Mouse (Mus musculus): ENCODE measurements around the gene Epb42. TPM values are rescaled to one million over a fixed set of nuclear protein-coding genes. Genes with fewer than 3 reads are reported as not detected.

Epb42 gene
- 136 and 159 TPM in 2 replicates for polyA plus RNA-seq (2015; fragmentation: Nextera tagmentation; extraction: Ambion mirVana)

GRCm38 (mm10) chr2:121036733-121037341, at the start of gene Epb42:
Gene Epb42, minus strand, starts transcription at chr2:121037072.
- Histone ChIP-seq H3K4me1 (replicated peaks) (peaks cover 53% of the 10 kb centered on the region), H3K4me3 (replicated peaks) (peak within 1 kb of the TSS; percentile 77), H3K27me3 (no peaks in the 10 kb centered on the region), H3K27ac (peak within 1 kb of the TSS; percentile 100), H3K9me3 (replicated peaks) (no peaks in the 10 kb centered on the region), H3K9ac (peak within 1 kb of the TSS; percentile 91), H3K36me3 (peaks cover 39% of the 10 kb centered on the region), H3K4me2 (peak within 1 kb of the TSS; percentile 76)
- WGBS (ENCODE audit: insufficient replicate concordance) = 6% methylated on average over 5 of the region's 5 CpGs
- DNase-seq = peak; percentile 88
- peak; percentile 99 for ATAC-seq (ENCODE audit: low read depth)

GRCm38 (mm10) chr2:121085480-121086185, 48.8 kb upstream of the Epb42 start, which contains the start of gene Tgm5:
Gene Tgm5, minus strand, starts transcription at chr2:121085841.
- H3K9me3 ChIP-seq (replicated peaks) = no peaks in the 10 kb centered on the region
- 26% methylated on average over 6 of the region's 6 CpGs for WGBS (ENCODE audit: insufficient replicate concordance)
- H3K27ac ChIP-seq = no peak within 1 kb of the TSS
- H3K4me2 ChIP-seq = no peak within 1 kb of the TSS
- ATAC-seq (ENCODE audit: low read depth) (no peak), DNase-seq (no peak)
- no peaks in the 10 kb centered on the region for H3K27me3 ChIP-seq
- no peaks in the 10 kb centered on the region for H3K36me3 ChIP-seq
- H3K4me1 ChIP-seq (replicated peaks) = no peaks in the 10 kb centered on the region
- H3K9ac ChIP-seq = no peak within 1 kb of the TSS
- no peak within 1 kb of the TSS for H3K4me3 ChIP-seq (replicated peaks)

- no peaks in the 10 kb centered on the region for H3K9me3 ChIP-seq (replicated peaks)
- H3K36me3 ChIP-seq = no peaks in the 10 kb centered on the region
- H3K4me1 ChIP-seq (replicated peaks) = no peaks in the 10 kb centered on the region
- DNase-seq (no peak), ATAC-seq (ENCODE audit: low read depth) (no peak)
- 0 out of 2 replicates have a peak, but pooled peaks cover 3% of the 10 kb centered on the region for H3K27me3 ChIP-seq
- 28% methylated on average over 1 of the region's 1 CpGs for WGBS (ENCODE audit: insufficient replicate concordance)
- no peak overlapping the region for H3K4me3 ChIP-seq (replicated peaks)
- no peak overlapping the region for H3K9ac ChIP-seq
- H3K27ac ChIP-seq = no peak overlapping the region
- no peak overlapping the region for H3K4me2 ChIP-seq
These were observed 45.8 kb upstream of the Epb42 start for GRCm38 (mm10) chr2:121082626-121083025.

- Histone ChIP-seq H3K27ac (no peak overlapping the region), H3K4me2 (no peak overlapping the region), H3K27me3 (no peaks in the 10 kb centered on the region), H3K4me1 (replicated peaks) (no peaks in the 10 kb centered on the region), H3K4me3 (replicated peaks) (no peak overlapping the region), H3K9ac (no peak overlapping the region), H3K9me3 (replicated peaks) (no peaks in the 10 kb centered on the region), H3K36me3 (no peaks in the 10 kb centered on the region)
- ATAC-seq (ENCODE audit: low read depth) (no peak), DNase-seq (no peak)
- 45% methylated on average over 7 of the region's 7 CpGs for WGBS (ENCODE audit: insufficient replicate concordance)
These were observed 37.9 kb upstream of the Epb42 start for GRCm38 (mm10) chr2:121074747-121075146.

GRCm38 (mm10) chr2:121071871-121072270, 35.0 kb upstream of the Epb42 start:
- no peaks in the 10 kb centered on the region for H3K36me3 ChIP-seq
- H3K27me3 ChIP-seq = 0 out of 2 replicates have a peak, but pooled peaks cover 4% of the 10 kb centered on the region
- ATAC-seq (ENCODE audit: low read depth) (no peak), DNase-seq (peak; percentile 42)
- H3K9me3 ChIP-seq (replicated peaks) = no peaks in the 10 kb centered on the region
- no peaks in the 10 kb centered on the region for H3K4me1 ChIP-seq (replicated peaks)
- no peak overlapping the region for H3K4me2 ChIP-seq
- H3K4me3 ChIP-seq (replicated peaks) = no peak overlapping the region
- WGBS (ENCODE audit: insufficient replicate concordance) = 67% methylated on average over 6 of the region's 6 CpGs
- no peak overlapping the region for H3K27ac ChIP-seq
- H3K9ac ChIP-seq = no peak overlapping the region

GRCm38 (mm10) chr2:121069506-121069905, 32.6 kb upstream of the Epb42 start:
- H3K9ac ChIP-seq = no peak overlapping the region
- no peak overlapping the region for H3K4me3 ChIP-seq (replicated peaks)
- no peaks in the 10 kb centered on the region for H3K4me1 ChIP-seq (replicated peaks)
- H3K4me2 ChIP-seq = no peak overlapping the region
- H3K9me3 ChIP-seq (replicated peaks) = no peaks in the 10 kb centered on the region
- DNase-seq (no peak), ATAC-seq (ENCODE audit: low read depth) (no peak)
- H3K27me3 ChIP-seq = 0 out of 2 replicates have a peak, but pooled peaks cover 4% of the 10 kb centered on the region
- H3K27ac ChIP-seq = no peak overlapping the region
- no peaks in the 10 kb centered on the region for H3K36me3 ChIP-seq
- WGBS (ENCODE audit: insufficient replicate concordance) = 66% methylated on average over 6 of the region's 6 CpGs

- Histone ChIP-seq H3K27ac (no peak overlapping the region), H3K36me3 (no peaks in the 10 kb centered on the region), H3K27me3 (peaks cover 6% of the 10 kb centered on the region; the same call in 1 of the 2 replicates), H3K4me2 (no peak overlapping the region), H3K4me3 (replicated peaks) (no peak overlapping the region), H3K4me1 (replicated peaks) (no peaks in the 10 kb centered on the region), H3K9ac (no peak overlapping the region), H3K9me3 (replicated peaks) (no peaks in the 10 kb centered on the region)
- DNase-seq (no peak), ATAC-seq (ENCODE audit: low read depth) (no peak)
- 50% methylated on average over 4 of the region's 4 CpGs for WGBS (ENCODE audit: insufficient replicate concordance)
These were observed 30.2 kb upstream of the Epb42 start for GRCm38 (mm10) chr2:121067116-121067515.

- 63% methylated on average over 2 of the region's 2 CpGs for WGBS (ENCODE audit: insufficient replicate concordance)
- ATAC-seq (ENCODE audit: low read depth) = no peak
These were observed 24.4 kb upstream of the Epb42 start for GRCm38 (mm10) chr2:121061315-121061714.

GRCm38 (mm10) chr2:121057997-121058396, 21.1 kb upstream of the Epb42 start:
- 48% methylated on average over 6 of the region's 6 CpGs for WGBS (ENCODE audit: insufficient replicate concordance)
- Histone ChIP-seq H3K27ac (no peak overlapping the region), H3K9ac (no peak overlapping the region), H3K36me3 (no peaks in the 10 kb centered on the region), H3K4me3 (replicated peaks) (no peak overlapping the region), H3K4me1 (replicated peaks) (peaks cover 27% of the 10 kb centered on the region), H3K9me3 (replicated peaks) (no peaks in the 10 kb centered on the region), H3K27me3 (peaks cover 9% of the 10 kb centered on the region; the same call in 1 of the 2 replicates), H3K4me2 (no peak overlapping the region)
- DNase-seq (no peak), ATAC-seq (ENCODE audit: low read depth) (no peak)

More at GRCm38 (mm10) chr2:121061315-121061714, 24.4 kb upstream of the Epb42 start:
- H3K4me2 ChIP-seq = no peak overlapping the region
- H3K36me3 ChIP-seq = no peaks in the 10 kb centered on the region
- no peak overlapping the region for H3K9ac ChIP-seq
- H3K27me3 ChIP-seq = peaks cover 5% of the 10 kb centered on the region; the same call in 1 of the 2 replicates
- peaks cover 3% of the 10 kb centered on the region for H3K4me1 ChIP-seq (replicated peaks)
- H3K27ac ChIP-seq = no peak overlapping the region
- no peak for DNase-seq
- no peaks in the 10 kb centered on the region for H3K9me3 ChIP-seq (replicated peaks)
- H3K4me3 ChIP-seq (replicated peaks) = no peak overlapping the region

GRCm38 (mm10) chr2:121055915-121056314, 19.0 kb upstream of the Epb42 start:
- DNase-seq = peak; percentile 65
- H3K27ac ChIP-seq = peak overlapping the region; percentile 58; the same call in 1 of the 2 replicates

GRCm38 (mm10) chr2:121054060-121054459, 17.2 kb upstream of the Epb42 start:
- Histone ChIP-seq H3K4me3 (replicated peaks) (no peak overlapping the region), H3K27me3 (0 out of 2 replicates have a peak, but pooled peaks cover 12% of the 10 kb centered on the region), H3K4me1 (replicated peaks) (peaks cover 27% of the 10 kb centered on the region), H3K9ac (no peak overlapping the region), H3K4me2 (no peak overlapping the region), H3K36me3 (no peaks in the 10 kb centered on the region), H3K27ac (no peak overlapping the region), H3K9me3 (replicated peaks) (no peaks in the 10 kb centered on the region)
- WGBS (ENCODE audit: insufficient replicate concordance) = 36% methylated on average over 2 of the region's 2 CpGs
- peak; percentile 59 for ATAC-seq (ENCODE audit: low read depth)
- no peak for DNase-seq

More at GRCm38 (mm10) chr2:121055915-121056314, 19.0 kb upstream of the Epb42 start:
- Histone ChIP-seq H3K27me3 (0 out of 2 replicates have a peak, but pooled peaks cover 15% of the 10 kb centered on the region), H3K36me3 (no peaks in the 10 kb centered on the region), H3K9ac (peak overlapping the region; percentile 22), H3K4me2 (peak overlapping the region; percentile 28; the same call in 1 of the 2 replicates), H3K4me3 (replicated peaks) (no peak overlapping the region), H3K9me3 (replicated peaks) (no peaks in the 10 kb centered on the region), H3K4me1 (replicated peaks) (peaks cover 27% of the 10 kb centered on the region)
- 38% methylated on average over 6 of the region's 6 CpGs for WGBS (ENCODE audit: insufficient replicate concordance)
- ATAC-seq (ENCODE audit: low read depth) = peak; percentile 98
